Mouse (Mus musculus): Measurements from ENCODE around the gene Arpc1a. TPM values are rescaled to one million over a fixed set of nuclear protein-coding genes. Genes with fewer than 3 reads are reported as not detected.
"Not testable (repeated sequence)": the region's sequence is repeated elsewhere in the genome, so short reads cannot be mapped to it uniquely, and the experiment has no call there.

Gene Arpc1a
- polyA plus RNA-seq (2014; fragmentation: Nextera tagmentation; extraction: Ambion mirVana), result 179 and 185 TPM in 2 replicates

DNA sequence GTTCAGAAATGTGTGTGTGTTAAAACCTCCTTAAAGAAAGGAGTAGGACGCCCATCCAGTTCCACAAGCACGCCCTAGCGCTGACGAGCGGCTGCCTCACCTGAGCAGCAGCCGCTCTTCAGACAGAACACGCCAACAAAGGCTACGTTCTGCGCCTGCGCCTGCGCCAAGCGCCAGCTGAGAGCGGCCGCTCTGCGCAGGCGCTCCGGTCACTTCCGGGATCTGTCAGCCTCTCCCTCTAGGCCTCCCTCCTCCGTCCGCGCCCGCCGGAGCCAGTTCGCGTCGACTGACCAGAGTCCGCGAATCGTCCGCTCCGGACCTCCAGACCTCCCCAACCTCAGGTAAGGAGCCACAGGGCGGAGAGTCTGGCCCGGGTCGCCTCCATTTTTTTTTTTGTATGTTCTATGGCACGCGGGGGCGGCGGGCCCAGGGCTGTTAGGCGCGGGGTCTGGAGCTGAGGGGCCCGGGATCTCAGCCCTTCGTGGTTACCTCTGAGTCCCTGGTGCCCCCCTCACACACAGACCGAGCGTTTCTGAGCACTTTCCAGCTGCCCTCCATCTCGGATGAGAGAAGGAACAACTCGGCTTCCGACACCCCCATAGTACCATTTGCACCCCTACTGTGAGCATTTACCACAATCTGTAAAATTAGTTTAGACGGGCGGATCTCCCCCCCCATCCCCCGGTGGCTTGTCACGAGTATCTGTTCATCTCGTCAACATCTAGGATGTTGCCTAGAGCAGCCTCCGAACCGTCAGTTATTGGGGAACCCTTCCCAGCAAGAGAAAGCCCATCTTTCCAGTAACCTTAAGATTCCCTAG is at the start of gene Arpc1a, which contains the start of gene Kpna7:
Gene Arpc1a, plus strand, starts transcription at position 199 of the 820 bp plus-strand sequence.
Gene Kpna7, minus strand, starts transcription at position 399 of the 820 bp plus-strand sequence.
- no peaks in the 10 kb centered on the region for H3K27me3 ChIP-seq (ENCODE audit: control insufficient read depth, insufficient read depth, low read length)
- H3K4me2 ChIP-seq (replicated peaks; ENCODE audit: low read depth, low read length), result peak within 1 kb of the TSS; percentile 74
- no peaks in the 10 kb centered on the region for H3K4me1 ChIP-seq (replicated peaks; ENCODE audit: control insufficient read depth, insufficient read depth, low read length)
- no peaks in the 10 kb centered on the region for H3K36me3 ChIP-seq (ENCODE audit: control insufficient read depth, insufficient read depth, low read length)
- DNase-seq (ENCODE audit: low spot score) (peak; percentile 97), ATAC-seq (ENCODE audit: low FRiP score) (peak; percentile 96)
- no peaks in the 10 kb centered on the region for H3K9me3 ChIP-seq (ENCODE audit: control insufficient read depth, low read length)
- peak within 1 kb of the TSS; percentile 72 for H3K4me3 ChIP-seq (ENCODE audit: low read depth, low read length)
- under 1% methylated on average over 53 of the region's 54 CpGs for WGBS
- peak within 1 kb of the TSS; percentile 75 for H3K9ac ChIP-seq (ENCODE audit: low read depth, low read length)
- H3K27ac ChIP-seq (ENCODE audit: low read depth, low read length), result peak within 1 kb of the TSS; percentile 79

- H3K9me3 ChIP-seq (ENCODE audit: control insufficient read depth, low read length), result no peaks in the 10 kb centered on the region
Measured at GRCm38 (mm10) chr5:145041628-145042027, 42.0 kb upstream of the Arpc1a start.

GRCm38 (mm10) chr5:145042690-145043089 is 40.9 kb upstream of the Arpc1a start, which contains the start of gene 1700018F24Rik:
Gene 1700018F24Rik (plus strand): TSS chr5:145042990.
- not testable (repeated sequence) for H3K4me1 ChIP-seq (replicated peaks; ENCODE audit: control insufficient read depth, insufficient read depth, low read length); H3K9me3 ChIP-seq (ENCODE audit: control insufficient read depth, low read length); DNase-seq (ENCODE audit: low spot score); H3K4me3 ChIP-seq (ENCODE audit: low read depth, low read length); H3K4me2 ChIP-seq (replicated peaks; ENCODE audit: low read depth, low read length); H3K27me3 ChIP-seq (ENCODE audit: control insufficient read depth, insufficient read depth, low read length); H3K36me3 ChIP-seq (ENCODE audit: control insufficient read depth, insufficient read depth, low read length); H3K27ac ChIP-seq (ENCODE audit: low read depth, low read length); ATAC-seq (ENCODE audit: low FRiP score); H3K9ac ChIP-seq (ENCODE audit: low read depth, low read length)
- WGBS, result 67% methylated on average over 3 of the region's 3 CpGs

More at GRCm38 (mm10) chr5:145041628-145042027, 42.0 kb upstream of the Arpc1a start:
- H3K9ac ChIP-seq (ENCODE audit: low read depth, low read length), result no peak overlapping the region
- peak; percentile 43 for DNase-seq (ENCODE audit: low spot score)
- H3K36me3 ChIP-seq (ENCODE audit: control insufficient read depth, insufficient read depth, low read length), result no peaks in the 10 kb centered on the region
- no peaks in the 10 kb centered on the region for H3K27me3 ChIP-seq (ENCODE audit: control insufficient read depth, insufficient read depth, low read length)
- no peak overlapping the region for H3K27ac ChIP-seq (ENCODE audit: low read depth, low read length)
- 51% methylated on average over 4 of the region's 4 CpGs for WGBS
- ATAC-seq (ENCODE audit: low FRiP score), result no peak
- no peaks in the 10 kb centered on the region for H3K4me1 ChIP-seq (replicated peaks; ENCODE audit: control insufficient read depth, insufficient read depth, low read length)
- no peak overlapping the region for H3K4me3 ChIP-seq (ENCODE audit: low read depth, low read length)
- no peak overlapping the region for H3K4me2 ChIP-seq (replicated peaks; ENCODE audit: low read depth, low read length)

DNA sequence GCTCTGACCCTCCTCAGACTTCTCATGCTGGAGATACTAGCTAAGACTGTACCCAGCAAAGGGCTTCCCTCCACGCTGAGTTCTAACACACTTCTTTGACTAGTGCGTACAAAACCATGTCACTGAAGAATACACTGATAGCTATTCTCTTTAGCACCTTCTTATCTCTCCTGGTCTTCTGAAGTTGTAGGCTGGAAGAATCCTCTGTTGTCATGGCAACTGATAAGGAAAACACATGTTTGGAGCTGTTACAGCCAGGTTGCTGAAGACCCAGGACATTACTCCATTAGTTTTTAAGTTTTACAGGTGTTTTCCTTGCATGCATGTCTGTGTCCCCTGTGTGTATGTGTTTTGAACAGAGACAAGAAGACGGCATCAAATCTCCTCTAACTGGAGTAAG is 29.4 kb upstream of the Arpc1a start:
- H3K4me3 ChIP-seq (ENCODE audit: low read depth, low read length); DNase-seq (ENCODE audit: low spot score); H3K27me3 ChIP-seq (ENCODE audit: control insufficient read depth, insufficient read depth, low read length); H3K9me3 ChIP-seq (ENCODE audit: control insufficient read depth, low read length); H3K27ac ChIP-seq (ENCODE audit: low read depth, low read length); H3K4me1 ChIP-seq (replicated peaks; ENCODE audit: control insufficient read depth, insufficient read depth, low read length); H3K36me3 ChIP-seq (ENCODE audit: control insufficient read depth, insufficient read depth, low read length); H3K4me2 ChIP-seq (replicated peaks; ENCODE audit: low read depth, low read length); H3K9ac ChIP-seq (ENCODE audit: low read depth, low read length); ATAC-seq (ENCODE audit: low FRiP score): not testable (repeated sequence)
- WGBS, result 91% methylated on average over 3 of the region's 3 CpGs

DNA sequence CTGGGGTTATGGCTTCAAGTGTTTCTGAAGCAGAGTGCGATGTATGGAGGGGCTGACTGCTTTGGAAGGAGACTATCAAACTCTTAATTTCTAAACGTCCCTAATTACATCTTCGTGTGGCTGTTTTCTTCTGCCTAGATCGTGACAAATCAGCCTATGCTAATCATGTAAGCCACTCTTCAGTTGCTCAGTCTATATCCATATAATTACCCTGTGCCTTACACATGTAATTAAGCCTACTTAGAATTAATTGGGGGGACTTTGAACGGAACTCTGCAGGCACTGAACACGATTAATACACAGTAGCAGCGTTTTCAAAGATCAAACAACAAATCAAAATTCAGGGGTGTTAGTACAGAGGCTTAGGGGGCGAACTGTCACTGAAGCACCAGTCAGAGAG is 25.7 kb upstream of the Arpc1a start:
- Histone ChIP-seq H3K4me1 (replicated peaks; ENCODE audit: control insufficient read depth, insufficient read depth, low read length) (no peaks in the 10 kb centered on the region), H3K27ac (ENCODE audit: low read depth, low read length) (no peak overlapping the region), H3K4me2 (replicated peaks; ENCODE audit: low read depth, low read length) (no peak overlapping the region), H3K9me3 (ENCODE audit: control insufficient read depth, low read length) (no peaks in the 10 kb centered on the region), H3K27me3 (ENCODE audit: control insufficient read depth, insufficient read depth, low read length) (no peaks in the 10 kb centered on the region), H3K9ac (ENCODE audit: low read depth, low read length) (no peak overlapping the region), H3K36me3 (ENCODE audit: control insufficient read depth, insufficient read depth, low read length) (no peaks in the 10 kb centered on the region), H3K4me3 (ENCODE audit: low read depth, low read length) (no peak overlapping the region)
- ATAC-seq (ENCODE audit: low FRiP score), result no peak
- no peak for DNase-seq (ENCODE audit: low spot score)
- WGBS, result 88% methylated on average over 8 of the region's 8 CpGs

DNA sequence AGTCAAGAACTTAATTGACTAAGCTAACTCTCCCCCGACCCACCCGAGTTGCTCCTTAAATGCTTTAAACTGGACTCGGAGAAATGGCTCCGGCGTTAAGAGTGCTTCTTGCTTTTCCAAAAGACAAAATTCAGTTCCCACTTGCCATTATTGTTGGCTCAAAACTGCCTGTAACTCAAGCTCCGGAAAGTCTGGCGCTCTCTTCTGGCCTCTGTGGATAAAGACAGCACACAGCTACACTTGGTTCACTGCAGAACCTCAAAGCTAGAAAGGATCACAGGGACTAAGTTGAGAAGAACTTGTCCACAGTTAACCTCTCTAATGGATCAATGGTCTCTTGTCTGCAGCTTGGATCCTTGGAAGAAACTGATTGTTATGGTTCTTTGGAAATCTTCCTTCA is 24.9 kb upstream of the Arpc1a start:
- no peaks in the 10 kb centered on the region for H3K4me1 ChIP-seq (replicated peaks; ENCODE audit: control insufficient read depth, insufficient read depth, low read length)
- 87% methylated on average over 7 of the region's 7 CpGs for WGBS

GRCm38 (mm10) chr5:145059524-145059923 is 24.1 kb upstream of the Arpc1a start:
- no peaks in the 10 kb centered on the region for H3K27me3 ChIP-seq (ENCODE audit: control insufficient read depth, insufficient read depth, low read length)
- no peak for ATAC-seq (ENCODE audit: low FRiP score)
- H3K9ac ChIP-seq (ENCODE audit: low read depth, low read length), result no peak overlapping the region
- H3K4me1 ChIP-seq (replicated peaks; ENCODE audit: control insufficient read depth, insufficient read depth, low read length), result no peaks in the 10 kb centered on the region
- no peak for DNase-seq (ENCODE audit: low spot score)
- no peaks in the 10 kb centered on the region for H3K36me3 ChIP-seq (ENCODE audit: control insufficient read depth, insufficient read depth, low read length)
- H3K9me3 ChIP-seq (ENCODE audit: control insufficient read depth, low read length), result no peaks in the 10 kb centered on the region
- H3K4me3 ChIP-seq (ENCODE audit: low read depth, low read length), result no peak overlapping the region
- H3K27ac ChIP-seq (ENCODE audit: low read depth, low read length), result no peak overlapping the region
- WGBS, result 84% methylated on average over 2 of the region's 2 CpGs
- H3K4me2 ChIP-seq (replicated peaks; ENCODE audit: low read depth, low read length), result no peak overlapping the region

More for the DNA sequence above, 24.9 kb upstream of the Arpc1a start:
- Histone ChIP-seq H3K4me2 (replicated peaks; ENCODE audit: low read depth, low read length) (no peak overlapping the region), H3K27ac (ENCODE audit: low read depth, low read length) (no peak overlapping the region), H3K27me3 (ENCODE audit: control insufficient read depth, insufficient read depth, low read length) (no peaks in the 10 kb centered on the region), H3K36me3 (ENCODE audit: control insufficient read depth, insufficient read depth, low read length) (no peaks in the 10 kb centered on the region), H3K9ac (ENCODE audit: low read depth, low read length) (no peak overlapping the region), H3K9me3 (ENCODE audit: control insufficient read depth, low read length) (no peaks in the 10 kb centered on the region), H3K4me3 (ENCODE audit: low read depth, low read length) (no peak overlapping the region)
- ATAC-seq (ENCODE audit: low FRiP score), result no peak
- no peak for DNase-seq (ENCODE audit: low spot score)

- Histone ChIP-seq H3K4me2 (replicated peaks; ENCODE audit: low read depth, low read length) (no peak overlapping the region), H3K36me3 (ENCODE audit: control insufficient read depth, insufficient read depth, low read length) (no peaks in the 10 kb centered on the region), H3K27me3 (ENCODE audit: control insufficient read depth, insufficient read depth, low read length) (no peaks in the 10 kb centered on the region), H3K9ac (ENCODE audit: low read depth, low read length) (no peak overlapping the region), H3K4me1 (replicated peaks; ENCODE audit: control insufficient read depth, insufficient read depth, low read length) (no peaks in the 10 kb centered on the region), H3K27ac (ENCODE audit: low read depth, low read length) (no peak overlapping the region), H3K9me3 (ENCODE audit: control insufficient read depth, low read length) (no peaks in the 10 kb centered on the region), H3K4me3 (ENCODE audit: low read depth, low read length) (no peak overlapping the region)
- WGBS, result 90% methylated on average over 1 of the region's 1 CpGs
- DNase-seq (ENCODE audit: low spot score), result no peak
- ATAC-seq (ENCODE audit: low FRiP score), result no peak
Measured at GRCm38 (mm10) chr5:145064765-145065340, 18.8 kb upstream of the Arpc1a start.

Measured in hindbrain, embryonic 11.5 days (tissue).